Mouse (Mus musculus): ENCODE data around the gene Ctxn2. TPM values are rescaled to one million over a fixed set of nuclear protein-coding genes. Genes with fewer than 3 reads are reported as not detected.

The Ctxn2 gene
- total RNA-seq, 2 experiments from 2014 or later: not detected

DNA sequence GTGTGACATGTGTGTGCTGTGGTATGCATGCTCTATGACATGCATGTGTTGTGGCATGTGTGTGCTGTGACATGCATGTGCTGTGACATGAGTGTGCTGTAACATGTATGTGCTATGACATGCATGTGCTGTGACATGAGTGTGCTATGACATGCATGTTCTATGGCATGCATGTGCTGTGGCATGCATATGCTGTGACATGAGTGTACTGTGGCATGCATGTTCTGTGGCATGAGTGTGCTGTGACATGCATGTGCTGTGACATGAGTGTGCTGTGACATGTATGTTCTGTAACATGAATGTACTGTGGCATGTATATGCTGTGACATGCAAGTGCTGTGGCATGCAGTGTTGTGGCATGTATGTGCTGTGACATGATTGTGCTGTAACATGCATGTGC is 56.4 kb downstream of the Ctxn2 start:
- no peak for ATAC-seq (replicated peaks; ENCODE audit: poor library complexity)

DNA sequence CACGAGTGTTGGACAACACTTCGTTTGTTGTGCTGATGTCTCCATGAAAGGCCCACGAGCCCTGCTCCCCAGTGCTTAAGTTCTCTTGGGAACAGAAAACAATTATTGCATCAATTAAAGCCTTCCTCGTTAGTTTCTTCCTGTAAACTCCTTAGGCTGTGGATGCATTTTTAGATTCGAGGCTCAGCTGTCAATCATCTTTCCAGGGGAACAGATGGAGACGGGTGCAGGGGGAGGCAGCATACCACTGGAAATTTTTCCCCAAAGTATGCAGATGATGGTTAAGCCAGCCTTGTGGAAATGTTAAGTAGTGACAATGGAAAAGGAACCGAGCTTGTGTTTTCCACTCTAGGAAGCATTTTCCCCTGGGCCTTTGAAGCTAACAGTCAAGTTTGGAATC is 60.3 kb downstream of the Ctxn2 start:
- no peak for ATAC-seq (replicated peaks; ENCODE audit: poor library complexity)

Other genes with a start within 250 kb of the Ctxn2 start
- 0.32 TPM in 1 of 2 replicates, not detected in the other for gene Slc24a5, start 68.6 kb upstream of the Ctxn2 start, total RNA-seq (2015)
- gene Slc24a5, start 68.6 kb upstream of the Ctxn2 start, total RNA-seq (2017): 0.41 and 0.50 TPM in 2 replicates
- gene Myef2, start 13.0 kb upstream of the Ctxn2 start, total RNA-seq (2015): 16.7 and 17.8 TPM in 2 replicates
- 36.1 and 59.9 TPM in 2 replicates for gene Myef2, start 13.0 kb upstream of the Ctxn2 start, total RNA-seq (2017)
- not detected in 2 replicates for gene Slc12a1, start 15.8 kb downstream of the Ctxn2 start, total RNA-seq (2015)
- 0.20 TPM in 1 of 2 replicates, not detected in the other for gene Slc12a1, start 15.8 kb downstream of the Ctxn2 start, total RNA-seq (2017)
- gene Dut, start 110.5 kb downstream of the Ctxn2 start, total RNA-seq (2015): 329 and 339 TPM in 2 replicates
- 203 and 242 TPM in 2 replicates for gene Dut, start 110.5 kb downstream of the Ctxn2 start, total RNA-seq (2017)